ENCODE assay signal across 7 mouse cellular contexts in the genomic region with DNA sequence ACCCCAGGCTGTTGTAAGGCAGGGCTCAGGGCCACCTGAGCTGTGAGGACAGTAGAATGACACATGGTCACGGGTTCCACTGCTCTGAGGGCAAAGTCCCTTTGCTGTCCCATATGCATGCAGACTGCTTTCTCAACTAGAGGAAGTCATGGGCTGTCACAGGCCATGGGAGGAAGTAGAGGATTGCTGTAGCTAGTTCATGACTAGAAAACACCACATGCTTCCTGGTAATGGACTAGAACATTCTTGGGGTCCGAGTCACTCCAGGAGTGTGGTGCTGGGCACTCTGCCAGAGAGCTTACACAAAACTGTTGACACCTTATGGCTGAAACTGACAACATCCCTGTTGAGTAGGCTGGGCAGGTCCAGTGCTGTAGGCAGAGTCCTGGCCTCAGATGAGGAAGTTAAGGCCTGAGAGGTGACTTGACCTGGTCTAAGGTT. TPM values are rescaled to one million over a fixed set of nuclear protein-coding genes. Genes with fewer than 3 reads are reported as not detected.
DNase-seq lines count a peak whose midpoint lies in the region; ATAC-seq lines count a peak whose summit lies in the region.
"Not testable (repeated sequence)": the region's sequence is repeated elsewhere in the genome, so short reads cannot be mapped to it uniquely, and the experiment has no call there.

No protein-coding gene starts in this region.

- not testable (repeated sequence) for H3K27ac ChIP-seq in intestine, embryonic 15.5 days; liver, embryonic 12.5 days; lung, embryonic 16.5 days (ENCODE audit: low read length)

- H3K4me3 ChIP-seq in intestine, embryonic 15.5 days (replicated peaks); liver, embryonic 12.5 days; lung, embryonic 16.5 days (ENCODE audit: low read length): not testable (repeated sequence)

- H3K4me1 ChIP-seq in intestine, embryonic 15.5 days (replicated peaks); liver, embryonic 12.5 days; lung, embryonic 16.5 days (replicated peaks; ENCODE audit: control insufficient read depth, insufficient read depth, low read length): not testable (repeated sequence)

- H3K9me3 ChIP-seq in intestine, embryonic 15.5 days; liver, embryonic 12.5 days (replicated peaks); lung, embryonic 16.5 days (ENCODE audit: control insufficient read depth, low read length): not testable (repeated sequence)

- not testable (repeated sequence) for H3K27me3 ChIP-seq in intestine, embryonic 15.5 days (replicated peaks); liver, embryonic 12.5 days (replicated peaks); lung, embryonic 16.5 days (ENCODE audit: control insufficient read depth, insufficient read depth, low read depth, low read length); splenic B cell, adult 2 months (ENCODE audit: control insufficient read depth, insufficient read depth, low read length, poor library complexity, severe bottlenecking)

- not testable (repeated sequence) for H3K9ac ChIP-seq in intestine, embryonic 15.5 days; liver, embryonic 12.5 days; lung, embryonic 16.5 days (ENCODE audit: low read length)

- H3K4me2 ChIP-seq in intestine, embryonic 15.5 days (replicated peaks); liver, embryonic 12.5 days; lung, embryonic 16.5 days (ENCODE audit: low read depth, low read length): not testable (repeated sequence)

- DNase-seq in NIH3T3 (ENCODE audit: low read depth): peak; percentile 75
- peak; percentile 74 for DNase-seq in splenic B cell, adult 2 months (ENCODE audit: low read depth, low spot score)

- peak; percentile 91 for ATAC-seq in granulocyte monocyte progenitor cell, adult 5-6 weeks (replicated peaks; ENCODE audit: poor library complexity, severe bottlenecking)
- peak; percentile 71 for ATAC-seq in intestine, embryonic 15.5 days
- ATAC-seq in liver, embryonic 12.5 days: peak; percentile 35; the same call in 1 of the 2 replicates
- ATAC-seq in lung, embryonic 16.5 days (ENCODE audit: low read depth): peak; percentile 26; the same call in 1 of the 2 replicates
- 0 out of 2 replicates have a peak, but pooled peaks have one; percentile 47 for ATAC-seq in megakaryocyte-erythroid progenitor cell, adult 5-6 weeks (replicated peaks; ENCODE audit: low FRiP score, low TSS enrichment, poor library complexity, severe bottlenecking)

- WGBS in intestine, embryonic 15.5 days: 56% methylated on average over 2 of the region's 2 CpGs
- WGBS in liver, embryonic 12.5 days (ENCODE audit: insufficient replicate concordance): 49% methylated on average over 2 of the region's 2 CpGs
- WGBS in lung, embryonic 16.5 days: 52% methylated on average over 2 of the region's 2 CpGs

- not testable (repeated sequence) for H3K36me3 ChIP-seq in intestine, embryonic 15.5 days; liver, embryonic 12.5 days; lung, embryonic 16.5 days (ENCODE audit: control insufficient read depth, insufficient read depth, low read length); splenic B cell, adult 2 months (ENCODE audit: control insufficient read depth, insufficient read depth, low read length, poor library complexity, severe bottlenecking)

RNA-seq across cellular contexts. Expression of gene Incenp, which starts 31.8 kb away (rescaled TPM):
- total RNA-seq in granulocyte monocyte progenitor cell, adult 5-6 weeks (2014; fragmentation: Nextera tagmentation): 143 and 171 TPM in 2 replicates
- total RNA-seq in granulocyte monocyte progenitor cell, adult 5-6 weeks (2017): 99.8 and 115 TPM in 2 replicates
- polyA plus RNA-seq in intestine, embryonic 15.5 days (2015; fragmentation: Nextera tagmentation; extraction: Ambion mirVana): 87.6 and 88.9 TPM in 2 replicates
- polyA plus RNA-seq in liver, embryonic 12.5 days (2016; fragmentation: Nextera tagmentation; extraction: Ambion mirVana): 157 and 159 TPM in 2 replicates
- 99.7 and 108 TPM in 2 replicates for polyA plus RNA-seq in lung, embryonic 16.5 days (2015; fragmentation: Nextera tagmentation; extraction: Ambion mirVana)
- total RNA-seq in megakaryocyte-erythroid progenitor cell, adult 5-6 weeks (2014; fragmentation: Nextera tagmentation): 147 and 222 TPM in 2 replicates
- 82.0 and 83.4 TPM in 2 replicates for total RNA-seq in megakaryocyte-erythroid progenitor cell, adult 5-6 weeks (2017)

RNA-seq across cellular contexts. Expression of gene Fth1, which starts 49.2 kb away (rescaled TPM):
- total RNA-seq in granulocyte monocyte progenitor cell, adult 5-6 weeks (2014; fragmentation: Nextera tagmentation): 806 and 810 TPM in 2 replicates
- 350 and 359 TPM in 2 replicates for total RNA-seq in granulocyte monocyte progenitor cell, adult 5-6 weeks (2017)
- 1,893 and 1,941 TPM in 2 replicates for polyA plus RNA-seq in intestine, embryonic 15.5 days (2015; fragmentation: Nextera tagmentation; extraction: Ambion mirVana)
- 5,199 and 5,262 TPM in 2 replicates for polyA plus RNA-seq in liver, embryonic 12.5 days (2016; fragmentation: Nextera tagmentation; extraction: Ambion mirVana)
- polyA plus RNA-seq in lung, embryonic 16.5 days (2015; fragmentation: Nextera tagmentation; extraction: Ambion mirVana): 1,957 and 1,991 TPM in 2 replicates
- 1,910 and 1,948 TPM in 2 replicates for total RNA-seq in megakaryocyte-erythroid progenitor cell, adult 5-6 weeks (2014; fragmentation: Nextera tagmentation)
- 775 and 886 TPM in 2 replicates for total RNA-seq in megakaryocyte-erythroid progenitor cell, adult 5-6 weeks (2017)

Comparison
In these comparisons a context has a peak if more than half of its experiments do, and no peak if none do; other contexts are left out.
1. ATAC-seq: peak in every context shown above with its lines; median percentile 91 in granulocyte monocyte progenitor cell, adult 5-6 weeks; 71 in intestine, embryonic 15.5 days; 47 in megakaryocyte-erythroid progenitor cell, adult 5-6 weeks; 35 in liver, embryonic 12.5 days; 26 in lung, embryonic 16.5 days.